In genomic region chr6:115049015-115049414, GRCm38 (mm10) we compare ENCODE assay signal across 8 mouse cellular contexts. TPM values are rescaled to one million over a fixed set of nuclear protein-coding genes. Genes with fewer than 3 reads are reported as not detected.
DNase-seq lines count a peak whose midpoint lies in the region; ATAC-seq and TF ChIP-seq lines count a peak whose summit lies in the region.

No protein-coding gene starts in this region.

- no peaks in the 10 kb centered on the region for H3K27me3 ChIP-seq in heart, adult 2 months (ENCODE audit: control insufficient read depth, insufficient read depth, low read length)

- H3K79me2 ChIP-seq in heart, adult 2 months (replicated peaks; ENCODE audit: control insufficient read depth, insufficient read depth, low read length), result no peaks in the 10 kb centered on the region

- no peaks in the 10 kb centered on the region for H3K4me1 ChIP-seq in heart, adult 2 months (ENCODE audit: control insufficient read depth, insufficient read depth, low read length)
- H3K4me1 ChIP-seq in cortical plate, adult 2 months (ENCODE audit: control insufficient read depth, insufficient read depth, low read length), result no peaks in the 10 kb centered on the region

- no peak for TF ChIP-seq EP300 in heart, adult 2 months (IDR thresholded peaks at IDR 0.05; ENCODE audit: insufficient read depth, low read depth, low read length)

- DNase-seq in heart, adult 2 months, result no peak
- DNase-seq in heart, adult 9 months (ENCODE audit: low spot score in 2 of 2), result no peak
- DNase-seq in ovary, postnatal 36 days (ENCODE audit: low spot score), result peak; percentile 27
- DNase-seq in ovary, postnatal 14 days (ENCODE audit: low spot score), result no peak
- DNase-seq in mesoderm, embryonic 11.5 days (ENCODE audit: low read depth, low spot score), result peak; percentile 38
- no peak for DNase-seq in urinary bladder, adult 18-20 months (ENCODE audit: low spot score in 2 of 2)

- TF ChIP-seq POLR2A in heart, adult 2 months (IDR thresholded peaks at IDR 0.05; ENCODE audit: insufficient read depth, low read depth, low read length), result no peak
- no peak for TF ChIP-seq POLR2A in cortical plate, adult 2 months (IDR thresholded peaks at IDR 0.05; ENCODE audit: extremely low read depth, insufficient read depth, low read length)

- H3K36me3 ChIP-seq in heart, adult 2 months (ENCODE audit: control insufficient read depth, insufficient read depth, low read length), result no peaks in the 10 kb centered on the region

- no peak for ATAC-seq in granulocyte monocyte progenitor cell, adult 5-6 weeks (replicated peaks; ENCODE audit: poor library complexity, severe bottlenecking)

- no peak overlapping the region for H3K9ac ChIP-seq in heart, adult 2 months (ENCODE audit: low read depth, low read length)

- 24% methylated on average over 4 of the region's 4 CpGs for WGBS in heart, adult 2 months

- H3K4me3 ChIP-seq in heart, adult 2 months, result no peak overlapping the region
- H3K4me3 ChIP-seq in cortical plate, adult 2 months (ENCODE audit: insufficient read depth, low read length), result no peak overlapping the region

- intact Hi-C loops in heart, adult 2 months (cut with DNase I), result loop anchor here (5.0 kb wide), 1 partner anchor 218 kb away; no protein-coding TSS in a partner anchor

- peak; percentile 60 for TF ChIP-seq CTCF in heart, adult 2 months (IDR thresholded peaks at IDR 0.05)
- peak; percentile 84 for TF ChIP-seq CTCF in cortical plate, adult 2 months (IDR thresholded peaks at IDR 0.05; ENCODE audit: extremely low read depth, insufficient read depth, low read length)

- H3K27ac ChIP-seq in heart, adult 2 months, result no peak overlapping the region
- no peak overlapping the region for H3K27ac ChIP-seq in cortical plate, adult 2 months (ENCODE audit: insufficient read depth, low read length)

RNA-seq across cellular contexts. Expression of gene Tamm41, which starts 11.3 kb away (rescaled TPM):
- total RNA-seq in heart, adult 2 months (2021), result 10 to 100 TPM; 11.3 to 12.8 TPM
- 12.9 and 13.9 TPM in 2 replicates for polyA plus RNA-seq in heart, adult 2 months (2012; rRNA removed)
- polyA plus RNA-seq in cortical plate, adult 2 months (2012; rRNA removed), result 18.4 and 20.2 TPM in 2 replicates
- 47.8 and 51.7 TPM in 2 replicates for total RNA-seq in granulocyte monocyte progenitor cell, adult 5-6 weeks (2014; fragmentation: Nextera tagmentation)
- total RNA-seq in granulocyte monocyte progenitor cell, adult 5-6 weeks (2017), result 48.6 and 82.4 TPM in 2 replicates

Comparison
In these comparisons a context has a peak if more than half of its experiments do, and no peak if none do; other contexts are left out.
1. DNase-seq: peak in ovary, postnatal 36 days (single experiment) and mesoderm, embryonic 11.5 days (single experiment); none in heart, adult 2 months (0 of 2), heart, adult 9 months (0 of 2), ovary, postnatal 14 days (single experiment) and urinary bladder, adult 18-20 months (0 of 2).